Mouse (Mus musculus): Measurements from ENCODE around the gene Cpsf4.

DNA sequence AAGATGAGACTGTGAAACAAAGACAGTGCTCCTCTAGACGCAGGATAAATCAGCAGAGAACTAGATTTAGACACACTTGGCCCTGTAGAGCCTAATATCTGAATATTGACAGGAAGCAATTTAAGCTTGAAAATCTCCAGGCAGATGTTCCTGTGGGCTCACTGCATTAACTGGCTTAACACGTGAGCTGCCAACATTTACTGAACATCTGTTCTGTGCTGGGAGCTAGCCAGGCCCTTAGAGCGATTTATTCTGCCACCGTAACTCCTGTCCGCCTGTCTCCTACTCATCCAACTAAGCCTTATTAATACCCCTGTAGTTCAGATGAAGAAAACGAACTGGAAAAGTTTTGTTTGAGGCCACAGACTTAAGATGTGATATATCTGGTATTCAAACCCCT, 28.2 kb upstream of the Cpsf4 start:
- TF ChIP-seq CTCF (IDR thresholded peaks at IDR 0.05; ENCODE audit: control insufficient read depth, insufficient read depth, low read length), result no peak
- TF ChIP-seq POLR2A (IDR thresholded peaks at IDR 0.05; ENCODE audit: borderline replicate concordance, control insufficient read depth, low read depth, low read length), result no peak
